Mouse (Mus musculus): ENCODE data around the gene Unc13a. TPM values are rescaled to one million over a fixed set of nuclear protein-coding genes. Genes with fewer than 3 reads are reported as not detected.

The Unc13a gene
- polyA plus RNA-seq, 1 experiment from 2014 or later = 5.4 TPM

DNA sequence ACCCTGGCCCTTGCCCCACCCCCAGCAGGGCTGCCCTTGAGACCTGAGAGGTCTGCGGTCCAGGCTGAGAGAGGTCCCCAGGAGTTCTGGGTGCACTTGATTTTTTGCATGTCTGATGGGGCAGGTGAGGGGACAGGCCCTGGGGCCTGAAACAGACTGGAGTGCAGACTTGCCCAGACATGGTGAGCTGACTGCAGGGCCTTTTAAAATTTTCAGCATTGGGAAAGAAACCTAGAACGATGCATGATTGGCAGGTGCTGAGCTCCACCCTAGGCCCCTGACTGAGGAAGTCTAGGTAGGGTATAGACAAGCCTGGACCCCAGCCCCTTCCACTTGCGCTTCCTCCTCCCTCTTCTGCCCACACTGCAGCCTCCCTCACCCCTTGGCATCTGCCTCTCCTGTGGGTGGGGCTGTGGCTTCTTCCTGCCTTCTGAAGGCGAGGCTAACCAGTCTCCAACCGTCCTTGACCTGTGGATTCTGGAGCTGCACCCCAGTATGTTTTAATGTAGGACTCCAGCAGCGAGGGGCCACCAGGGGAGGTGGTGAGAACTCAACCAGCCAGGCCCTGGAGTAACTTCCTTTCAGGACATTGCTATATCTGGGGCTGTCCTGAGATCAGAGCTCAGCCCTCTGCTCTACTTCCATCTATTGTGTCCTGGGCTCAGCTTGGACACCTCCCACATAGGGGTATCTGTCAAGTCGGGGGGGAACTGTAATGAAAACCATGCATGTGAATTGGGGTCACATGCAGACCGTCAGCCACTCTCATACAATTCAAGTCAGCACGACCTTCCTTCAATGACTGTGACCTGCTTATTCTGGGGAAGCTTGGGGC, 44.1 kb downstream of the Unc13a start:
- peaks cover 11% of the 10 kb centered on the region for H3K4me1 ChIP-seq (ENCODE audit: control insufficient read depth, insufficient read depth, low read length)
- no peak overlapping the region for H3K4me3 ChIP-seq (ENCODE audit: low read depth, low read length)
- no peak overlapping the region for H3K4me2 ChIP-seq
- no peak overlapping the region for H3K27ac ChIP-seq (ENCODE audit: low read depth, low read length)
- DNase-seq (ENCODE audit: low spot score, missing footprints) (no peak), ATAC-seq (ENCODE audit: low FRiP score) (no peak)
- peaks cover 19% of the 10 kb centered on the region for H3K36me3 ChIP-seq (ENCODE audit: control insufficient read depth, insufficient read depth, low read length)
- peaks cover 19% of the 10 kb centered on the region for H3K27me3 ChIP-seq (ENCODE audit: control insufficient read depth, insufficient read depth, low read length)
- 60% methylated on average over 9 of the region's 9 CpGs for WGBS
- H3K9ac ChIP-seq (ENCODE audit: low read length) = no peak overlapping the region
- H3K9me3 ChIP-seq (ENCODE audit: control insufficient read depth, low read length) = peaks cover 8% of the 10 kb centered on the region

- DNase-seq (ENCODE audit: low spot score, missing footprints) (no peak), ATAC-seq (ENCODE audit: low FRiP score) (no peak)
- Histone ChIP-seq H3K4me1 (ENCODE audit: control insufficient read depth, insufficient read depth, low read length) (peaks cover 11% of the 10 kb centered on the region), H3K4me2 (no peak overlapping the region), H3K9ac (ENCODE audit: low read length) (no peak overlapping the region), H3K27me3 (ENCODE audit: control insufficient read depth, insufficient read depth, low read length) (peaks cover 19% of the 10 kb centered on the region), H3K27ac (ENCODE audit: low read depth, low read length) (no peak overlapping the region), H3K36me3 (ENCODE audit: control insufficient read depth, insufficient read depth, low read length) (peaks cover 27% of the 10 kb centered on the region), H3K4me3 (ENCODE audit: low read depth, low read length) (no peak overlapping the region), H3K9me3 (ENCODE audit: control insufficient read depth, low read length) (peaks cover 11% of the 10 kb centered on the region)
- 87% methylated on average over 9 of the region's 9 CpGs for WGBS
Observed at GRCm38 (mm10) chr8:71626753-71627152, 44.8 kb downstream of the Unc13a start.

DNA sequence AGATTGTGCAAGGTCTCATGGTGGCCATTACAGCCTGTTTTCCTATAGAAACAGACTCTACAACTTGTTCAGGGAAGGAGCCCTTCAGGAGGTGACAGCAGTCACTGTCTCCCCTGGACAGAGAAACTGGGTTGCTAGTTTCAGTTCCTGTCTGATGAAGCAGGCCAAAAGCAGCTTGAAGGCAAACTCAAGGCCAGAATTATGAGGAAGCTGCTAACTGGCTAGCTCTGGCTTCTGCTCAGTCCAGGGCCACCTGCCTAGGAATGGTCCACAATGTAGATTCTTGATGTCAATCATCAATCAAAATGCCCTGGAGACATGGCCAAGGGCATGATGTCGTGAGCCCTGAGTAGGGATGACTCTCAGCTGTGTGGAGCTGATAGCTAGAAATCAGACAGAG, 46.5 kb downstream of the Unc13a start:
- peaks cover 36% of the 10 kb centered on the region for H3K36me3 ChIP-seq (ENCODE audit: control insufficient read depth, insufficient read depth, low read length)
- H3K4me2 ChIP-seq = no peak overlapping the region
- ATAC-seq (ENCODE audit: low FRiP score) (no peak), DNase-seq (ENCODE audit: low spot score, missing footprints) (no peak)
- 88% methylated on average over 1 of the region's 1 CpGs for WGBS
- peaks cover 11% of the 10 kb centered on the region for H3K4me1 ChIP-seq (ENCODE audit: control insufficient read depth, insufficient read depth, low read length)
- no peak overlapping the region for H3K9ac ChIP-seq (ENCODE audit: low read length)
- H3K4me3 ChIP-seq (ENCODE audit: low read depth, low read length) = no peak overlapping the region
- peaks cover 11% of the 10 kb centered on the region for H3K9me3 ChIP-seq (ENCODE audit: control insufficient read depth, low read length)
- no peak overlapping the region for H3K27ac ChIP-seq (ENCODE audit: low read depth, low read length)
- H3K27me3 ChIP-seq (ENCODE audit: control insufficient read depth, insufficient read depth, low read length) = peaks cover 6% of the 10 kb centered on the region

DNA sequence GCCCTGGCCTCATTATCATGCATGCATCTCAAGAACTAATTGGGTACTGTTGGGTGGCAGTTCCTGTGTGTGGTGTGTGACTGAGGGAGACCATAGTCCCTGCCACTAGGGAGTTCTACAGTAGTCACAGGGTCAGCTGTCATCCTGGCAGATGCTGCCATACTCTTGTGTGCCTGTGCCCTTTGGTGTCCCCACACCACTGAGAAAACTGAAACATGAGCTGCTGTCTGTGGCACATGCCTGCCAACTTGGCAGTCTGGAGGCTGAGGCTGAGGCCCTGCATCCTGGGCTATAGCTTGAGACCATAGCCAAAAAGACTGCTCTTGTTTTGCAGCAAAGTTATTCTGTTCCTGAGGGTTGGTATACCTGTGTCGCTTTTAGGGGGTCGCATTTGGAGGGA, 51.8 kb downstream of the Unc13a start:
- no peak overlapping the region for H3K27ac ChIP-seq (ENCODE audit: low read depth, low read length)
- no peaks in the 10 kb centered on the region for H3K27me3 ChIP-seq (ENCODE audit: control insufficient read depth, insufficient read depth, low read length)
- no peak for ATAC-seq (ENCODE audit: low FRiP score)
- peaks cover 11% of the 10 kb centered on the region for H3K9me3 ChIP-seq (ENCODE audit: control insufficient read depth, low read length)
- WGBS = 90% methylated on average over 2 of the region's 2 CpGs
- H3K36me3 ChIP-seq (ENCODE audit: control insufficient read depth, insufficient read depth, low read length) = peaks cover 46% of the 10 kb centered on the region
- H3K4me1 ChIP-seq (ENCODE audit: control insufficient read depth, insufficient read depth, low read length) = no peaks in the 10 kb centered on the region
- H3K9ac ChIP-seq (ENCODE audit: low read length) = no peak overlapping the region
- no peak overlapping the region for H3K4me2 ChIP-seq
- H3K4me3 ChIP-seq (ENCODE audit: low read depth, low read length) = no peak overlapping the region
- no peak for DNase-seq (ENCODE audit: low spot score, missing footprints)

- H3K27ac ChIP-seq (ENCODE audit: low read depth, low read length) = no peak overlapping the region
- H3K36me3 ChIP-seq (ENCODE audit: control insufficient read depth, insufficient read depth, low read length) = peaks cover 14% of the 10 kb centered on the region
- WGBS = 72% methylated on average over 4 of the region's 4 CpGs
- peaks cover 8% of the 10 kb centered on the region for H3K4me1 ChIP-seq (ENCODE audit: control insufficient read depth, insufficient read depth, low read length)
- H3K27me3 ChIP-seq (ENCODE audit: control insufficient read depth, insufficient read depth, low read length) = no peaks in the 10 kb centered on the region
- no peaks in the 10 kb centered on the region for H3K9me3 ChIP-seq (ENCODE audit: control insufficient read depth, low read length)
- H3K4me2 ChIP-seq = no peak overlapping the region
- ATAC-seq (ENCODE audit: low FRiP score) = no peak
- no peak overlapping the region for H3K9ac ChIP-seq (ENCODE audit: low read length)
- DNase-seq (ENCODE audit: low spot score, missing footprints) = no peak
- no peak overlapping the region for H3K4me3 ChIP-seq (ENCODE audit: low read depth, low read length)
Observed at GRCm38 (mm10) chr8:71613418-71613817, 58.1 kb downstream of the Unc13a start.

DNA sequence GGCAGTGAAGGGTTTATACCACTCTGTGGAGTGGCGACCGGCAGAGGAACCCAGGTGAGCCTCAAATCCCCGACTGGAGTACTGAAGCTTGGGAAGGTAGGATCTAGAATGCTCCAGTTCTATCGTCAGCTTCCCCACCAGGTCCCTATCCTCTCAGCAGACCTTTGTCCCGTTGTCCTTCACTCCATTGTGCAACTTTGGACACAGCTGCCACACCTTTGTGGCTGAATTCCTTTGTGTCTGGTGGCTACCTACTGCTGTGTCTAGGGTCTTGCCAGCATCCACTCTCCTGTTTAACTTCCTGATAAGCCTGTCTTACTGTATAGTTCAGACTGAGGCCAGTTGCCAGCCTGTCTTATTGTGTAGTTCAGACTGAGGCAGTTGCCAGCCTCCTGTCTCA, 59.4 kb downstream of the Unc13a start:
- 45% methylated on average over 5 of the region's 5 CpGs for WGBS
- no peaks in the 10 kb centered on the region for H3K9me3 ChIP-seq (ENCODE audit: control insufficient read depth, low read length)
- no peak for DNase-seq (ENCODE audit: low spot score, missing footprints)
- H3K27me3 ChIP-seq (ENCODE audit: control insufficient read depth, insufficient read depth, low read length) = no peaks in the 10 kb centered on the region
- H3K4me3 ChIP-seq (ENCODE audit: low read depth, low read length) = peak overlapping the region; percentile 96
- peak overlapping the region; percentile 85 for H3K4me2 ChIP-seq
- ATAC-seq (ENCODE audit: low FRiP score) = no peak
- peaks cover 8% of the 10 kb centered on the region; the same call in 1 of the 2 replicates for H3K36me3 ChIP-seq (ENCODE audit: control insufficient read depth, insufficient read depth, low read length)
- peak overlapping the region; percentile 89 for H3K9ac ChIP-seq (ENCODE audit: low read length)
- H3K27ac ChIP-seq (ENCODE audit: low read depth, low read length) = no peak overlapping the region
- peaks cover 8% of the 10 kb centered on the region for H3K4me1 ChIP-seq (ENCODE audit: control insufficient read depth, insufficient read depth, low read length)

- under 1% methylated on average over 82 of the region's 82 CpGs for WGBS
- peak; percentile 99 for ATAC-seq (ENCODE audit: low FRiP score)
- H3K9me3 ChIP-seq (ENCODE audit: control insufficient read depth, low read length) = no peaks in the 10 kb centered on the region
Observed at GRCm38 (mm10) chr8:71610822-71611651, 60.5 kb downstream of the Unc13a start, which contains the start of gene Colgalt1. TSS of gene Colgalt1 (plus strand) at chr8:71610998.

DNA sequence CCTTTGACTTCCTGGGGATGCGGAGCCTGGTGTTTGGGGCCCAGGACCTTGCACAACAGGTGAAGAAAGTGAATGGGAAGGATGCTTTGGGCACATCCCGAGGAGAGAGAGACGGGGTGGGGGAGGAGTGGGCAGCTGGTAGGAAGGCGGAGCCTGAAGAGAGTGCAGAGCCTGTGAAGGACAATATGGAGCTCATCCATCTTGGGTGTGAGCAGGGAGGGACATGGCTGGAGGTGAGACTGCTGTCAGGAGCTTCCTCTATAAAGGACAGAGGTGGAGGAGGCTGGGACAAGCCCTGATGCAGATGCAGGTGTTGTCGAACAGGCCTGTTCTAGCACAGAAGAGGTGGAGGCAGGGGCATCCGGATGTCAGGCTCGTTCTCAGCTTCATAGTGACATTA, 67.5 kb downstream of the Unc13a start:
- Histone ChIP-seq H3K4me2 (no peak overlapping the region), H3K9ac (ENCODE audit: low read length) (no peak overlapping the region), H3K4me1 (ENCODE audit: control insufficient read depth, insufficient read depth, low read length) (peaks cover 13% of the 10 kb centered on the region), H3K4me3 (ENCODE audit: low read depth, low read length) (no peak overlapping the region), H3K36me3 (ENCODE audit: control insufficient read depth, insufficient read depth, low read length) (no peaks in the 10 kb centered on the region), H3K27me3 (ENCODE audit: control insufficient read depth, insufficient read depth, low read length) (peaks cover 34% of the 10 kb centered on the region), H3K27ac (ENCODE audit: low read depth, low read length) (no peak overlapping the region), H3K9me3 (ENCODE audit: control insufficient read depth, low read length) (no peaks in the 10 kb centered on the region)
- ATAC-seq (ENCODE audit: low FRiP score) = no peak
- no peak for DNase-seq (ENCODE audit: low spot score, missing footprints)
- 54% methylated on average over 7 of the region's 7 CpGs for WGBS

More at GRCm38 (mm10) chr8:71610822-71611651, 60.5 kb downstream of the Unc13a start, which contains the start of gene Colgalt1:
- Histone ChIP-seq H3K27me3 (ENCODE audit: control insufficient read depth, insufficient read depth, low read length) (no peaks in the 10 kb centered on the region), H3K4me3 (ENCODE audit: low read depth, low read length) (peak within 1 kb of the TSS; percentile 96), H3K36me3 (ENCODE audit: control insufficient read depth, insufficient read depth, low read length) (peaks cover 8% of the 10 kb centered on the region; the same call in 1 of the 2 replicates), H3K27ac (ENCODE audit: low read depth, low read length) (peak within 1 kb of the TSS; percentile 61; the same call in 1 of the 2 replicates), H3K9ac (ENCODE audit: low read length) (peak within 1 kb of the TSS; percentile 89), H3K4me1 (ENCODE audit: control insufficient read depth, insufficient read depth, low read length) (peaks cover 8% of the 10 kb centered on the region), H3K4me2 (peak within 1 kb of the TSS; percentile 85)
- DNase-seq (ENCODE audit: low spot score, missing footprints) = peak; percentile 99

Measured in midbrain, embryonic 11.5 days (tissue).